ENCODE assay signal across 8 mouse cellular contexts in the genomic region with DNA sequence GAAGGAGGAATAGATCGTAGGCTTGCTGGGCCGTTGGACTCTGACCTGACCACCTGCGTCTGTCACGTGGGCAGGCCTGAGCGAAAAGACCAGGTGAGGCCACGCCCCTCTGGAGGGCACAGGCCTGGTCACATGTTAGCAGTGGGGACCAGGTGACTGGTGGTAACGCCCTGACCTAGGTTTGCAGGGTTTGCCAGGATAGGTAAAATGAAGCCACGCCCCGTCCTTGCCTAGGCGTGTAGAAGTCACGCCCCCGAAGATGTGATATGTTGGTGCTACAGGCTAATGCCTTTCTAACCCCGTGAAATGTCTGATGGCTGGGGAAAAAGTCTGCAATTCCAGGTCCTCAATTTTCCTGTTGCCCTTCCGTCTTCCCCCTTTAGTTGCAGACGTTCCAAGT. TPM values are rescaled to one million over a fixed set of nuclear protein-coding genes. Genes with fewer than 3 reads are reported as not detected.
DNase-seq lines count a peak whose midpoint lies in the region; ATAC-seq and TF ChIP-seq lines count a peak whose summit lies in the region.

No protein-coding gene starts in this region.

- no peaks in the 10 kb centered on the region for H3K79me2 ChIP-seq in CH12.LX (replicated peaks; ENCODE audit: control insufficient read depth, extremely low read depth, insufficient read depth, poor library complexity, severe bottlenecking)

- peak overlapping the region; percentile 10; the same call in 1 of the 2 replicates for H3K27ac ChIP-seq in CH12.LX (ENCODE audit: insufficient read depth, low read depth)
- H3K27ac ChIP-seq in small intestine, adult 2 months (ENCODE audit: insufficient read depth, low read depth, low read length), result peak overlapping the region; percentile 93

- H3K9me3 ChIP-seq in CH12.LX (replicated peaks; ENCODE audit: low read length), result no peaks in the 10 kb centered on the region

- no peaks in the 10 kb centered on the region for H3K27me3 ChIP-seq in CH12.LX (replicated peaks)
- no peaks in the 10 kb centered on the region for H3K27me3 ChIP-seq in small intestine, adult 2 months (ENCODE audit: control insufficient read depth, insufficient read depth, low read length)

- peak overlapping the region; percentile 55 for H3K4me2 ChIP-seq in CH12.LX (ENCODE audit: insufficient read depth, low read depth, poor library complexity, severe bottlenecking)

- TF ChIP-seq RAD21 in CH12.LX (IDR thresholded peaks at IDR 0.05; ENCODE audit: low read depth, low read length), result no peak

- H3K36me3 ChIP-seq in CH12.LX (replicated peaks in 1 of 2; ENCODE audit: control insufficient read depth in 1 of 2, insufficient read depth in 1 of 2, low read length in 1 of 2), result peaks cover 11 to 33% of the 10 kb centered on the region in 2 experiments
- peaks cover 12% of the 10 kb centered on the region for H3K36me3 ChIP-seq in small intestine, adult 2 months (ENCODE audit: control insufficient read depth, insufficient read depth, low read length)

- TF ChIP-seq POLR2A in CH12.LX (IDR thresholded peaks at IDR 0.05; ENCODE audit: low read depth, low read length), result no peak
- no peak for TF ChIP-seq POLR2A in small intestine, adult 2 months (IDR thresholded peaks at IDR 0.05; ENCODE audit: low read depth, low read length)

- ATAC-seq in erythroblast, adult 5-6 weeks (replicated peaks; ENCODE audit: low FRiP score, poor library complexity, severe bottlenecking), result peak; percentile 44

- H3K9ac ChIP-seq in CH12.LX (ENCODE audit: insufficient read depth, low read depth), result peak overlapping the region; percentile 78

- H3K4me1 ChIP-seq in CH12.LX (ENCODE audit: control insufficient read depth in 1 of 2, insufficient read depth in 2 of 2), result peaks cover 22 to 40% of the 10 kb centered on the region in 2 experiments
- peaks cover 25% of the 10 kb centered on the region; the same call in 1 of the 2 replicates for H3K4me1 ChIP-seq in small intestine, adult 2 months (ENCODE audit: control insufficient read depth, insufficient read depth, insufficient read length, low read length)

- peak; percentile 74 for DNase-seq in cerebellum, adult 11 months
- no peak for DNase-seq in cerebellum, postnatal 4 days (ENCODE audit: low spot score in 2 of 2)
- peak; percentile 63 for DNase-seq in CH12.LX (ENCODE audit: extremely low read depth)
- DNase-seq in kidney, adult 11 months, result peak; percentile 98
- DNase-seq in lung, adult 18-20 months, result peak; percentile 89 to 93
- DNase-seq in right cerebral cortex, postnatal 4 days, result no peak

- 2% methylated on average over 15 of the region's 15 CpGs for WGBS in small intestine, adult 2 months

- H3K4me3 ChIP-seq in CH12.LX (replicated peaks in 1 of 3; ENCODE audit: low read depth in 2 of 3, low read length in 2 of 3, poor library complexity in 1 of 3), result peak overlapping the region; percentile 62 to 79 (median 70)
- peak overlapping the region; percentile 75 for H3K4me3 ChIP-seq in small intestine, adult 2 months (ENCODE audit: low read depth, low read length)

- in situ Hi-C loops in CH12.LX (cut with MboI; ENCODE audit: low pct_ligation_motif_present, low pct_unique_long_range_greater_than_20kb, low sequenced_read_pairs), result loop anchor here (5.0 kb wide), 1 partner anchor 36 kb away; the partner anchor contains the start of genes Asna1 and Trir

- dilution Hi-C loops in CH12.LX (cut with MboI; ENCODE audit: extremely low pct_ligation_motif_present, extremely low pct_unique_long_range_greater_than_20kb, low sequenced_read_pairs), result no loop called here

- no peak for TF ChIP-seq EP300 in CH12.LX (IDR thresholded peaks at IDR 0.05; ENCODE audit: low read length)

- TF ChIP-seq CTCF in CH12.LX (conservative IDR thresholded peaks at IDR 0.05 in 1 of 2, IDR thresholded peaks at IDR 0.05 in 1 of 2; ENCODE audit: low read depth in 2 of 2, low read length in 2 of 2), result no peak
- no peak for TF ChIP-seq CTCF in small intestine, adult 2 months (IDR thresholded peaks at IDR 0.05; ENCODE audit: extremely low read depth, insufficient read length, insufficient replicate concordance, low read depth, low read length)

TF ChIP-seq in CH12.LX, 34 proteins besides CTCF, POLR2A, EP300 and RAD21:
- TF ChIP-seq USF1 (IDR thresholded peaks at IDR 0.05; ENCODE audit: low read depth, low read length) (peak; percentile 53), SMC3 (IDR thresholded peaks at IDR 0.05; ENCODE audit: low read depth, low read length) (no peak)

RNA-seq across cellular contexts. Expression of gene Hook2, which starts 0.4 kb away (rescaled TPM):
- 17.6 and 24.7 TPM in 2 replicates for total RNA-seq in CH12.LX (2012; rRNA removed)
- 7.1 TPM in 2 replicates for total RNA-seq in CH12.LX (2014; rRNA removed)
- polyA plus RNA-seq in CH12.LX (2012; ENCODE audit: insufficient read length, low read depth), result 9.8 and 11.7 TPM in 2 replicates
- 1.9 and 5.0 TPM in 2 replicates for total RNA-seq in erythroblast, adult 5-6 weeks (2015; ENCODE audit: low replicate concordance)
- total RNA-seq in erythroblast, adult 5-6 weeks (2017; ENCODE audit: low replicate concordance), result 1.6 and 6.1 TPM in 2 replicates
- 26.3 and 56.9 TPM in 2 replicates for polyA plus RNA-seq in small intestine, adult 2 months (2012; rRNA removed)

RNA-seq across cellular contexts. Expression of gene Junb, which starts 12.3 kb away (rescaled TPM):
- 226 and 342 TPM in 2 replicates for total RNA-seq in CH12.LX (2012; rRNA removed)
- 175 and 217 TPM in 2 replicates for total RNA-seq in CH12.LX (2014; rRNA removed)
- 63.4 and 66.4 TPM in 2 replicates for polyA plus RNA-seq in CH12.LX (2012; ENCODE audit: insufficient read length, low read depth)
- 6.1 and 6.7 TPM in 2 replicates for total RNA-seq in erythroblast, adult 5-6 weeks (2015; ENCODE audit: low replicate concordance)
- total RNA-seq in erythroblast, adult 5-6 weeks (2017; ENCODE audit: low replicate concordance), result 15.5 and 16.1 TPM in 2 replicates
- polyA plus RNA-seq in small intestine, adult 2 months (2012; rRNA removed), result 122 and 329 TPM in 2 replicates

RNA-seq across cellular contexts. Expression of gene Rnaseh2a, which starts 21.3 kb away (rescaled TPM):
- total RNA-seq in CH12.LX (2012; rRNA removed) (104 and 115 TPM in 2 replicates), CH12.LX (2014; rRNA removed) (71.6 and 76.2 TPM in 2 replicates)
- polyA plus RNA-seq in CH12.LX (2012; ENCODE audit: insufficient read length, low read depth), result 83.1 and 88.1 TPM in 2 replicates
- 31.8 and 67.2 TPM in 2 replicates for total RNA-seq in erythroblast, adult 5-6 weeks (2015; ENCODE audit: low replicate concordance)
- total RNA-seq in erythroblast, adult 5-6 weeks (2017; ENCODE audit: low replicate concordance), result 37.4 and 37.9 TPM in 2 replicates
- polyA plus RNA-seq in small intestine, adult 2 months (2012; rRNA removed), result 14.5 and 29.1 TPM in 2 replicates

RNA-seq across cellular contexts. Expression of gene Prdx2, which starts 21.4 kb away (rescaled TPM):
- total RNA-seq in CH12.LX (2012; rRNA removed), result 218 and 231 TPM in 2 replicates
- total RNA-seq in CH12.LX (2014; rRNA removed), result 231 and 232 TPM in 2 replicates
- 158 and 159 TPM in 2 replicates for polyA plus RNA-seq in CH12.LX (2012; ENCODE audit: insufficient read length, low read depth)
- 1,192 and 1,430 TPM in 2 replicates for total RNA-seq in erythroblast, adult 5-6 weeks (2015; ENCODE audit: low replicate concordance)
- total RNA-seq in erythroblast, adult 5-6 weeks (2017; ENCODE audit: low replicate concordance), result 2,193 and 2,235 TPM in 2 replicates
- polyA plus RNA-seq in small intestine, adult 2 months (2012; rRNA removed), result 70.6 and 141 TPM in 2 replicates

RNA-seq across cellular contexts. Expression of gene Gm49661, which starts 21.6 kb away (rescaled TPM):
- total RNA-seq in CH12.LX (2012; rRNA removed) (1.8 and 3.1 TPM in 2 replicates), CH12.LX (2014; rRNA removed) (not detected in 2 replicates)
- polyA plus RNA-seq in CH12.LX (2012; ENCODE audit: insufficient read length, low read depth), result not detected in 2 replicates
- total RNA-seq in erythroblast, adult 5-6 weeks (2015; ENCODE audit: low replicate concordance), result not detected in 2 replicates
- not detected in 2 replicates for total RNA-seq in erythroblast, adult 5-6 weeks (2017; ENCODE audit: low replicate concordance)
- 3.2 TPM in 1 of 2 replicates, not detected in the other for polyA plus RNA-seq in small intestine, adult 2 months (2012; rRNA removed)

Comparison
In these comparisons a context has a peak if more than half of its experiments do, and no peak if none do; other contexts are left out.
1. DNase-seq: peak in cerebellum, adult 11 months (single experiment), CH12.LX (single experiment), kidney, adult 11 months (single experiment) and lung, adult 18-20 months (2 of 2); none in cerebellum, postnatal 4 days (0 of 2) and right cerebral cortex, postnatal 4 days (single experiment).
2. RNA of gene Junb, which starts 12.3 kb away (total RNA-seq): 175 to 342 TPM in CH12.LX; 6.1 to 16.1 TPM in erythroblast, adult 5-6 weeks; every median in the first group is over 10 times any median in the second.